Mouse (Mus musculus): ENCODE results near the gene Lysmd1. TPM values are rescaled to one million over a fixed set of nuclear protein-coding genes. Genes with fewer than 3 reads are reported as not detected.
"Not testable (repeated sequence)": the region's sequence is repeated elsewhere in the genome, so short reads cannot be mapped to it uniquely, and the experiment has no call there.

Lysmd1 gene
- polyA plus RNA-seq, 1 experiment from 2014 or later = 31.4 TPM

- Histone ChIP-seq H3K27ac (ENCODE audit: low read depth, low read length) (peak within 1 kb of the TSS; percentile 96), H3K9ac (ENCODE audit: low read length) (peak within 1 kb of the TSS; percentile 82), H3K4me2 (ENCODE audit: low read length) (peak within 1 kb of the TSS; percentile 48), H3K9me3 (replicated peaks; ENCODE audit: control insufficient read depth, low read length) (no peaks in the 10 kb centered on the region), H3K4me3 (ENCODE audit: low read depth, low read length) (peak within 1 kb of the TSS; percentile 67), H3K36me3 (ENCODE audit: control insufficient read depth, insufficient read depth, low read length) (peaks cover 18% of the 10 kb centered on the region), H3K27me3 (replicated peaks; ENCODE audit: control insufficient read depth, insufficient read depth, low read length) (no peaks in the 10 kb centered on the region), H3K4me1 (ENCODE audit: control insufficient read depth, insufficient read depth, low read length) (peaks cover 8% of the 10 kb centered on the region)
- WGBS = under 1% methylated on average over 53 of the region's 54 CpGs
- DNase-seq (ENCODE audit: low spot score) = peak; percentile 97
- peak; percentile 78 for ATAC-seq
Observed at GRCm38 (mm10) chr3:95110911-95111726, 22.8 kb upstream of the Lysmd1 start, which contains the start of gene Vps72. TSS of gene Vps72 (plus strand) at chr3:95111022.

DNA sequence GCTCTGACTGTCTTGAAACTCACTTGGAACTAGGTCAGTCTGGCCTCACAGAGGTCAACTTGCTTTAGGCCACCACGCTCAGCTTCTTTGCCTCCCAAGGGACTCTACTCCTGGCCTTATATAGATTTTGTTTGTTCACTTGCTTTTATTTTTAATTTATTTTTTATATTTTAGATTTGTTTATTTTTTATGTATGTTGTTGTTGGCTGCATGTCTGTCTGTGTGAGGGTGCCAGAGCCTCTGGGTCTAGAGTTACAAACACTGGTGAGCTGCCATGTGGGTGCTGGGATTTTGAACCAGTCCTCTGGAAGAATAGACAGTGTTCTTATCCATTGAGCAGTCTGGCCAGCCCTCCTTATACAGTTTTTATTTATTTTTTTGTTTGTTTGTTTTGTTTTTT, 21.1 kb upstream of the Lysmd1 start:
- peak overlapping the region; percentile 48; the same call in 1 of the 2 replicates for H3K4me2 ChIP-seq (ENCODE audit: low read length)
- no peak for DNase-seq (ENCODE audit: low spot score)
- H3K4me3 ChIP-seq (ENCODE audit: low read depth, low read length) = no peak overlapping the region

GRCm38 (mm10) chr3:95117751-95118150, 16.1 kb upstream of the Lysmd1 start:
- 94% methylated on average over 2 of the region's 2 CpGs for WGBS
- peaks cover 75% of the 10 kb centered on the region for H3K36me3 ChIP-seq (ENCODE audit: control insufficient read depth, insufficient read depth, low read length)

More for the DNA sequence above, 21.1 kb upstream of the Lysmd1 start:
- H3K9ac ChIP-seq (ENCODE audit: low read length) = no peak overlapping the region
- H3K36me3 ChIP-seq (ENCODE audit: control insufficient read depth, insufficient read depth, low read length) = peaks cover 28% of the 10 kb centered on the region
- peaks cover 8% of the 10 kb centered on the region for H3K4me1 ChIP-seq (ENCODE audit: control insufficient read depth, insufficient read depth, low read length)
- ATAC-seq = no peak
- no peaks in the 10 kb centered on the region for H3K27me3 ChIP-seq (replicated peaks; ENCODE audit: control insufficient read depth, insufficient read depth, low read length)
- no peak overlapping the region for H3K27ac ChIP-seq (ENCODE audit: low read depth, low read length)
- 88% methylated on average over 1 of the region's 1 CpGs for WGBS
- H3K9me3 ChIP-seq (replicated peaks; ENCODE audit: control insufficient read depth, low read length) = no peaks in the 10 kb centered on the region

GRCm38 (mm10) chr3:95121580-95121979, 12.3 kb upstream of the Lysmd1 start:
- Histone ChIP-seq H3K27ac (ENCODE audit: low read depth, low read length) (no peak overlapping the region), H3K9ac (ENCODE audit: low read length) (no peak overlapping the region), H3K4me3 (ENCODE audit: low read depth, low read length) (no peak overlapping the region), H3K4me1 (ENCODE audit: control insufficient read depth, insufficient read depth, low read length) (peaks cover 6% of the 10 kb centered on the region), H3K9me3 (replicated peaks; ENCODE audit: control insufficient read depth, low read length) (no peaks in the 10 kb centered on the region), H3K36me3 (ENCODE audit: control insufficient read depth, insufficient read depth, low read length) (peaks cover 60% of the 10 kb centered on the region), H3K27me3 (replicated peaks; ENCODE audit: control insufficient read depth, insufficient read depth, low read length) (no peaks in the 10 kb centered on the region), H3K4me2 (ENCODE audit: low read length) (no peak overlapping the region)
- 87% methylated on average over 6 of the region's 6 CpGs for WGBS
- ATAC-seq (no peak), DNase-seq (ENCODE audit: low spot score) (no peak)

More at GRCm38 (mm10) chr3:95117751-95118150, 16.1 kb upstream of the Lysmd1 start:
- Histone ChIP-seq H3K9ac (ENCODE audit: low read length) (no peak overlapping the region), H3K4me3 (ENCODE audit: low read depth, low read length) (no peak overlapping the region), H3K4me2 (ENCODE audit: low read length) (no peak overlapping the region), H3K9me3 (replicated peaks; ENCODE audit: control insufficient read depth, low read length) (no peaks in the 10 kb centered on the region), H3K27ac (ENCODE audit: low read depth, low read length) (no peak overlapping the region), H3K27me3 (replicated peaks; ENCODE audit: control insufficient read depth, insufficient read depth, low read length) (no peaks in the 10 kb centered on the region), H3K4me1 (ENCODE audit: control insufficient read depth, insufficient read depth, low read length) (no peaks in the 10 kb centered on the region)
- ATAC-seq (no peak), DNase-seq (ENCODE audit: low spot score) (no peak)

DNA sequence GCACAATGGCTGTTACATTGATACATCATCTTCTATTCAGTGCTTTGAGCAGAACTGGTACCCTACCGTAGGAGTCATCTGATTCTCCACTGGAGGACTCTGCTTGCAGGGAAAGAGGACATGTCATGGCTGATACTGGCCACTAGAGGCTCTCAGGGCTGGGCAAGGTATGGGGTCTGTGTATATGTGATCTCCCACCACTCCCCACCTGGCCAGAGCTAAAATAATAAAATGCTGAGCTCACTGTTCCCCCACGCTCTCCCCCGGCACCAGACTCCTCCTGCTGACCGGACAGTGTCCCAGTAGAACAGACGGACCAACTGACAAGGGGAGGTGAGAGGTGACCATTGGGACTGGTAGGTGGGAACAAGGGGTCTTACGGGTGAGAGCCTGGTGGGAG, 9.6 kb upstream of the Lysmd1 start, which contains the start of gene Tmod4:
Gene Tmod4 (plus strand): TSS at position 231 of the 400 bp plus-strand sequence.
- Histone ChIP-seq H3K9ac (ENCODE audit: low read length) (no peak within 1 kb of the TSS), H3K36me3 (ENCODE audit: control insufficient read depth, insufficient read depth, low read length) (peaks cover 43% of the 10 kb centered on the region), H3K4me2 (ENCODE audit: low read length) (no peak within 1 kb of the TSS), H3K9me3 (replicated peaks; ENCODE audit: control insufficient read depth, low read length) (no peaks in the 10 kb centered on the region), H3K4me3 (ENCODE audit: low read depth, low read length) (no peak within 1 kb of the TSS), H3K27me3 (replicated peaks; ENCODE audit: control insufficient read depth, insufficient read depth, low read length) (no peaks in the 10 kb centered on the region), H3K27ac (ENCODE audit: low read depth, low read length) (peak within 1 kb of the TSS; percentile 44; the same call in 1 of the 2 replicates), H3K4me1 (ENCODE audit: control insufficient read depth, insufficient read depth, low read length) (peaks cover 6% of the 10 kb centered on the region)
- ATAC-seq = peak; percentile 49
- WGBS = 64% methylated on average over 6 of the region's 6 CpGs
- no peak for DNase-seq (ENCODE audit: low spot score)

DNA sequence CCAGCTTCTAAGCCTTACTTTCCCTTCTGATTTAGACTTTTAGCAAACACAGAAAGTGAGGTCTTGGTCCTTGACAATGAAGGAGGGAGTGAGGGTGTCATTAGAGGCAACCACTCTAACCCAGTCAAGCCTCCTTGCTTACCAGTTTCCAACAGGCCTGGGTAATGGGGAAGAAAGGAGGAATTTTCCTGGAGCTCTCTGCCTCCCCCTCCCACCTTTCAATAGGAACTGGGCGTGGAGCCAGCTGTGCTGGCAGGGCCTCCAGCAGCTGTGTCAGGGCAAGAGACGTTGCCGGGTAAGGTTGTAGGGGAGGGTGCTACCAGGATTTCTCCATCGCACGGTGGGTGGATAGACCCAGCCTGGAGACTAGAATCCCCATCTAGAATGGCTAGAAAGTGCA, 8.9 kb upstream of the Lysmd1 start:
- WGBS = 19% methylated on average over 5 of the region's 5 CpGs
- Histone ChIP-seq H3K36me3 (ENCODE audit: control insufficient read depth, insufficient read depth, low read length) (peaks cover 43% of the 10 kb centered on the region), H3K27me3 (replicated peaks; ENCODE audit: control insufficient read depth, insufficient read depth, low read length) (no peaks in the 10 kb centered on the region), H3K4me2 (ENCODE audit: low read length) (no peak overlapping the region), H3K27ac (ENCODE audit: low read depth, low read length) (peak overlapping the region; percentile 44; the same call in 1 of the 2 replicates), H3K9me3 (replicated peaks; ENCODE audit: control insufficient read depth, low read length) (no peaks in the 10 kb centered on the region), H3K4me1 (ENCODE audit: control insufficient read depth, insufficient read depth, low read length) (peaks cover 6% of the 10 kb centered on the region), H3K9ac (ENCODE audit: low read length) (no peak overlapping the region), H3K4me3 (ENCODE audit: low read depth, low read length) (no peak overlapping the region)
- DNase-seq (ENCODE audit: low spot score) = peak; percentile 69
- peak; percentile 60; the same call in 1 of the 2 replicates for ATAC-seq

DNA sequence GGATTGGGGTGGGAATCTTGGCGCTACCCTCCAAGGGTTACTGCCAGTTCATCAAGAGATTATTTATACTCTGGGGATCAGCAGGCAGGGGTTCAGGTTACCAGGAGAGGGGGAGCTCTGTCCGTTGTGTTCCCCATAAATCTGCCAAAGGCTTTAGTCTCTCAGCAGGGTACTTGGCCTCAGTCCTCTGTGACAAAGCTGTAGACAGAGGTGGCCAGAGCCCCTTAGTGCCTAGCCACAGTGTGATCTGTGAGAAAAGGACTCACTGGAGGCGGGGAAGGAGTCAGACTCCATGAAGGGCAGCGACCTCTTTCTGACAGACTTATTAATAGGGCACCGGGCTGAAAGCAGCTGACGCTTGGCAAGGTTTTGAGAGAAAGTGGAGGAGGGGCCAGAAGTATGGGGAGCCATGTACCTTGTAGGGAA, 4.6 kb upstream of the Lysmd1 start:
- no peak overlapping the region for H3K27ac ChIP-seq (ENCODE audit: low read depth, low read length)
- no peak for ATAC-seq
- no peaks in the 10 kb centered on the region for H3K9me3 ChIP-seq (replicated peaks; ENCODE audit: control insufficient read depth, low read length)
- no peaks in the 10 kb centered on the region for H3K27me3 ChIP-seq (replicated peaks; ENCODE audit: control insufficient read depth, insufficient read depth, low read length)
- no peak overlapping the region for H3K4me2 ChIP-seq (ENCODE audit: low read length)
- DNase-seq (ENCODE audit: low spot score) = no peak
- peaks cover 24% of the 10 kb centered on the region for H3K36me3 ChIP-seq (ENCODE audit: control insufficient read depth, insufficient read depth, low read length)
- H3K4me1 ChIP-seq (ENCODE audit: control insufficient read depth, insufficient read depth, low read length) = peaks cover 11% of the 10 kb centered on the region
- 51% methylated on average over 6 of the region's 6 CpGs for WGBS
- no peak overlapping the region for H3K9ac ChIP-seq (ENCODE audit: low read length)
- no peak overlapping the region for H3K4me3 ChIP-seq (ENCODE audit: low read depth, low read length)

DNA sequence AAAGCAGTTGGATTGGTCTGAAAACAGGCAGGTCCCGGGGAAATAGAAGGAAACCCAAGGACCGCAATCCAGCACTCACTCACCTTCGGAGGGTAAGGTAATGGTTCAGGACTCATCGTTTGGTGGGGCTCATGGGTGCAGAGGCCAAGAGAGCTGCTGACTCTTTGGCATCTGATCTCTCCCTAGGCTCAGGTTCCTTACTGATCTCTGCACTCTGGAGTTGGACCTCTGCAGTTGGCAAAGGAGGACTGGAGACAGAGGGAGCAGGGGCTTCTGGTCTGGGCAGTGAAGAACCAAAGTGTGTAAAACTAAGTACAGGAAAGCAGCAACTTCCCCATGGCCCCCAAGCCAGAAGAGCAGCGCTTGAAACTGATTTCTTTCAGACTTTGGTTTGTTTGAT, 3.8 kb upstream of the Lysmd1 start:
- no peak overlapping the region for H3K4me2 ChIP-seq (ENCODE audit: low read length)
- H3K27me3 ChIP-seq (replicated peaks; ENCODE audit: control insufficient read depth, insufficient read depth, low read length) = no peaks in the 10 kb centered on the region
- H3K4me1 ChIP-seq (ENCODE audit: control insufficient read depth, insufficient read depth, low read length) = peaks cover 6% of the 10 kb centered on the region
- no peak overlapping the region for H3K4me3 ChIP-seq (ENCODE audit: low read depth, low read length)
- WGBS = 88% methylated on average over 5 of the region's 5 CpGs
- H3K9ac ChIP-seq (ENCODE audit: low read length) = no peak overlapping the region
- peaks cover 24% of the 10 kb centered on the region for H3K36me3 ChIP-seq (ENCODE audit: control insufficient read depth, insufficient read depth, low read length)
- ATAC-seq (no peak), DNase-seq (ENCODE audit: low spot score) (no peak)
- H3K9me3 ChIP-seq (replicated peaks; ENCODE audit: control insufficient read depth, low read length) = no peaks in the 10 kb centered on the region
- H3K27ac ChIP-seq (ENCODE audit: low read depth, low read length) = no peak overlapping the region

- not testable (repeated sequence) for ATAC-seq; H3K9ac ChIP-seq (ENCODE audit: low read length); H3K4me2 ChIP-seq (ENCODE audit: low read length); DNase-seq (ENCODE audit: low spot score); H3K27me3 ChIP-seq (replicated peaks; ENCODE audit: control insufficient read depth, insufficient read depth, low read length); H3K9me3 ChIP-seq (replicated peaks; ENCODE audit: control insufficient read depth, low read length); H3K27ac ChIP-seq (ENCODE audit: low read depth, low read length)
- Histone ChIP-seq H3K36me3 (ENCODE audit: control insufficient read depth, insufficient read depth, low read length) (peaks cover 24% of the 10 kb centered on the region), H3K4me3 (ENCODE audit: low read depth, low read length) (peak overlapping the region; percentile 43; the same call in 1 of the 2 replicates), H3K4me1 (ENCODE audit: control insufficient read depth, insufficient read depth, low read length) (peaks cover 11% of the 10 kb centered on the region)
- WGBS = 82% methylated on average over 2 of the region's 2 CpGs
Observed at GRCm38 (mm10) chr3:95132389-95132788, 1.5 kb upstream of the Lysmd1 start.

All from forebrain, embryonic 14.5 days (tissue).